Mouse (Mus musculus): ENCODE results near the gene Megf11.

Gene Megf11

GRCm38 (mm10) chr9:64519921-64520746, 134.7 kb downstream of the Megf11 start:
- DNase-seq (ENCODE audit: low read depth, low spot score), result no peak

- no peak for DNase-seq (ENCODE audit: low read depth, low spot score)
Measured at GRCm38 (mm10) chr9:64520747-64521283, 135.4 kb downstream of the Megf11 start.

GRCm38 (mm10) chr9:64523264-64524045, 138.0 kb downstream of the Megf11 start:
- no peak for DNase-seq (ENCODE audit: low read depth, low spot score)

GRCm38 (mm10) chr9:64528061-64528460, 142.6 kb downstream of the Megf11 start:
- DNase-seq (ENCODE audit: low read depth, low spot score), result no peak

- DNase-seq (ENCODE audit: low read depth, low spot score), result no peak
Measured at GRCm38 (mm10) chr9:64528595-64528994, 143.2 kb downstream of the Megf11 start.

GRCm38 (mm10) chr9:64531935-64532334, 146.5 kb downstream of the Megf11 start:
- DNase-seq (ENCODE audit: low read depth, low spot score), result no peak

GRCm38 (mm10) chr9:64532711-64533242, 147.4 kb downstream of the Megf11 start:
- no peak for DNase-seq (ENCODE audit: low read depth, low spot score)

- no peak for DNase-seq (ENCODE audit: low read depth, low spot score)
Measured at GRCm38 (mm10) chr9:64533488-64534119, 148.2 kb downstream of the Megf11 start.

GRCm38 (mm10) chr9:64534313-64534712, 148.9 kb downstream of the Megf11 start:
- DNase-seq (ENCODE audit: low read depth, low spot score), result no peak

- no peak for DNase-seq (ENCODE audit: low read depth, low spot score)
Measured at GRCm38 (mm10) chr9:64534856-64535539, 149.6 kb downstream of the Megf11 start.

- DNase-seq (ENCODE audit: low read depth, low spot score), result no peak
Measured at GRCm38 (mm10) chr9:64537821-64538220, 152.4 kb downstream of the Megf11 start.

- no peak for DNase-seq (ENCODE audit: low read depth, low spot score)
Measured at GRCm38 (mm10) chr9:64542246-64542645, 156.8 kb downstream of the Megf11 start.

- DNase-seq (ENCODE audit: low read depth, low spot score), result no peak
Measured at GRCm38 (mm10) chr9:64543125-64543524, 157.7 kb downstream of the Megf11 start.

GRCm38 (mm10) chr9:64546344-64546991, 161.0 kb downstream of the Megf11 start:
- DNase-seq (ENCODE audit: low read depth, low spot score), result peak; percentile 18

- DNase-seq (ENCODE audit: low read depth, low spot score), result no peak
Measured at GRCm38 (mm10) chr9:64548332-64548731, 162.9 kb downstream of the Megf11 start.

- DNase-seq (ENCODE audit: low read depth, low spot score), result no peak
Measured at GRCm38 (mm10) chr9:64551307-64551706, 165.9 kb downstream of the Megf11 start.

- DNase-seq (ENCODE audit: low read depth, low spot score), result no peak
Measured at GRCm38 (mm10) chr9:64552046-64552445, 166.6 kb downstream of the Megf11 start.

GRCm38 (mm10) chr9:64553441-64553840, 168.0 kb downstream of the Megf11 start:
- DNase-seq (ENCODE audit: low read depth, low spot score), result no peak

GRCm38 (mm10) chr9:64555620-64556019, 170.2 kb downstream of the Megf11 start:
- no peak for DNase-seq (ENCODE audit: low read depth, low spot score)

- no peak for DNase-seq (ENCODE audit: low read depth, low spot score)
Measured at GRCm38 (mm10) chr9:64557110-64557745, 171.8 kb downstream of the Megf11 start.
